Mouse (Mus musculus): ENCODE measurements around the gene Clpp.

The Clpp gene

GRCm38 (mm10) chr17:56988441-56988840, 1.7 kb upstream of the Clpp start:
- no peak for DNase-seq

- no peak for DNase-seq
Measured at GRCm38 (mm10) chr17:56988921-56989430, 1.1 kb upstream of the Clpp start.

DNA sequence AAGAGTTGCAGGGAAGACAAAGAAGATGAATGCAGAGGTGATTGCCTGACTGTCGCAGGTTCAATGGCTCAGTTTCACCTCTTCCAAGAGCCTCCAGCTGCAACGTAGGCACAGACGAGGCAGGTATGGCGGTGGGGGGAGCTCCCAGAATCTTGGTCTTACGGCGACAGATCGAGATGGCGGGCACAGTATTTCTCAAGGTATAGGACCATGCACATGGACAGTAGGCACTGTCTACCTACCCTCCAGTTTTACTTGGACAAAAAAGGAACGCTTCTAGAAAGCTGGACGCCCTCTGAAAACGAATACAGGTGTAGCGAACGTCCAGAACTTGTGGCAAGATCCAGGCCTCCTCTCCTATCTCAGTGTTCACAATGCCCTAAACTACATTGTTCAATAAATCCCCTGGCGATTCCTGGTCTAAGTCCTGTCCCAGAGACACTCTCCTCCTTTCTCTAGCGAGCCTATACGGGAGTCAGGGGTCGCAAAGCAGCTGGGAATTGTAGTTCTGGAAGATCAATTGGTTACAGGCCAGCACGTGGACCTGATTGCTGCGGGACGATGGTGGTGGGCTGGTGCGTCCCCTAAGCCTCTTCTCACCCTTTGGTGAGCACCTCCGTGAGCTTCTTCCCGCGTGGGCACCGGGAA, 514 bp upstream of the Clpp start:
- no peak for DNase-seq

DNA sequence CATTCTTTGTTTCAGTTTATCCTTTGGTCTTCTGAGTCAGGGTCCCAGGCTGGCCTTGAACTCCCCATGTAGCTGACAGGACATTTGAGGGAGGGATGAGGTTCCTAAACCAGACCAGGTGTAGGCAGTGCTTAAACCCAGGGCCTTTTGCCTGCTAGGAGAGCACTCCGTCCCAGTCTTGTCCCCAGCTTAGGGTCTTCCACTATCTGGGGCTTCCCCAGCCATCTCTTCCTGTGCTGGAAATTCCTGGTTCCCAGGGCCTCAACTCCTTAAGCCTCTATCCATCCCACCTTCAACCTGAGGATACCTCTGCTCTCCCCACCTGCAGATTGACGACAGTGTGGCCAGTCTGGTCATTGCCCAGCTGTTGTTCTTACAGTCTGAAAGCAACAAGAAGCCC, 861 bp downstream of the Clpp start:
- DNase-seq = no peak

DNA sequence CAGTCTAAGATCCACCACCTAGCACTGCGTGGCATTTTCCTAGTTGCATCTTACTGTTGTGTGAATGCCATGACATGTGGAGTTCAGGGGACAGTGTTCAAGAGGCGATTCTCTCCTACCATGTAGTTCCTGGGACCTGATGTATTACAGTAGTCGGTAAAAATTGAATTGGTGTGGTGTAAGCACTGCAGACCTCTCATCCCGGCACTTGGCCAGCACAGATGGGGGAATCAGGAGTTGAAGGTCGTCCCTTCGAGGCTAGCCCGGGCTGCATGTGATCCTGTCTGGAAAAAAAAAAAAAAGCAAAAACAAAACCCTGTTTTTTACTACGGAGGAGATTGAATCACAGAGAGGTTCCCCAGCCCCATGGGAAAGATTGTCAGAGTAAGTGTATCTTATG, 4.9 kb downstream of the Clpp start:
- DNase-seq = no peak

- no peak for DNase-seq
Measured at GRCm38 (mm10) chr17:56996506-56996905, 6.4 kb downstream of the Clpp start.

GRCm38 (mm10) chr17:56997029-56997667, 7.0 kb downstream of the Clpp start, which contains the start of gene Alkbh7:
Alkbh7 (plus strand) TSS chr17:56997339.
- DNase-seq = peak; percentile 93

DNA sequence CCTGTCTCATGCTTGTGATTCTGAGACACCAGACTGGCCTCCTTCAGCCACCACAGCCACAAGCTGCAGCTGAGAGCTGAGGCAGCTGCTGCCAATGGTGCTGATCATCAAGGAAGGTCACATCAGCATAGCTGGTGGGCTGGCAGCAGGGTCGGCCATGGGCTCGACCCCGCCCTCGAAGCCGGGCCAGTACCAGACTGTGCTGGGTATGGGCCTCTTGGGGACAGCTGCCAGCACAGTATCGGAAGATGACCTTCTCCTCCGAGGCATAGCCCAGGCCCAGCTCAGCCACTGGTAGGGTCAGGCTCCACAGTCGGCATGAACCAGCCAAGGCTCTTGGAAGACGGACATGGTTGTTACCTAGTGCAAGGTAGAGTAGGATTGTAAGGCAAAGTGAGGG, 9.3 kb downstream of the Clpp start:
- DNase-seq = no peak

GRCm38 (mm10) chr17:56999968-57000609, 10.0 kb downstream of the Clpp start, which contains the start of gene Pspn:
Pspn (minus strand) TSS chr17:57000018.
- no peak for DNase-seq

- DNase-seq = no peak
Measured at GRCm38 (mm10) chr17:57001228-57001627, 11.1 kb downstream of the Clpp start.

DNA sequence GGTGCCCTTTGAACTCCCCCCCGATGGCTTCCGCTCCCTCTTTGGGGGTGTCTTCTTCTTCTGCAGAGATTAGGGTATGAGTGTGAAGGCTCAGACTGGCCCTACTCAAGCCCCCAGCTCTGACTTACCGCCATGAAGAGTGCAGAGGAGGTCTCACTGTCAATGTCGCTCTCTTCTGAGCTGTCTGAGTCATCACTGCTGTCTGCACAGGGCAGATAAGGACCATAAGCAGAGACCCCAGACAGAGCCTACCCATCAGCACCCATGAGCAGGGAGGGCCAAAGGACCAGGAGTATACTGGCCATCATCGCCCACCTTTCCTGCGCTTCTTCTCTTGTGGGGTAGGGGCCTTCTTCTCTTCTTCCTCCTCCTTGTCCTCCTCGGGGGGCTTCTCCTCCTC, 13.9 kb downstream of the Clpp start:
- no peak for DNase-seq

DNA sequence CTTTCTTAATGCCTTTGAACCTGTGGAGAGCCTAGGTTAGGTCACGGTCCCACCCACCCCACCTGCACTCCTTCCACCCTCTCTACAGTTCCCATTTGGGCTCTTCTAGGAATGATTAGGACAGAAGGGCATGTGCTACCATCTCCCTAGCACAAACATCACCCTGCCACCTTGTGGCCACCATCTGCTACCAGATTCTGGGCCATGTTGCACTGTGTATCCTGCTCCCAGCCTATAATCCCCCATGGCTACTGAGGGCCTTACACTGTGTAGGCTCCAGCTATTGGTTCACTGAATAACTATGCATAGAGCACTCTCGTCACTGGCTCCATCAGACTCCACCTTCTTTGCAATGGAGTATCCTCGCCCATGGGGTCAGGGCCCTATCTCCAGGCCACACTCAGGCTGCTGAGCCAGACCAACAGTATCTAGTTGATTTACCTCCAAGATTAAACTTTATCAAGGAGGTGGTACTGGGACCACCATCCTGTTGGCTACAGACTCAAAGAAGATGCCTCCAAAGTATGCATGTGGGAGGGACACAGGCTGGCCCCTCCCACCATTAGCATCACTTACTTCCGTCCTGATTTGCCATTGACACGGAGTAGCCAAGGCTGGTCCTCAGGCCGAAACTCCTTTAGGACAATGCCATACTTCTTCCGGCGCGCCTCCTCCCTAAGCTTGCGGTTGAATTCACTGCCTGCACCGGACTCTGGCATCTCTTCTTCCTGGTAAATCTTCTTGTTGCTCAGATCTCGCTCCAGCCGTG, 17.2 kb downstream of the Clpp start:
- DNase-seq = no peak

DNA sequence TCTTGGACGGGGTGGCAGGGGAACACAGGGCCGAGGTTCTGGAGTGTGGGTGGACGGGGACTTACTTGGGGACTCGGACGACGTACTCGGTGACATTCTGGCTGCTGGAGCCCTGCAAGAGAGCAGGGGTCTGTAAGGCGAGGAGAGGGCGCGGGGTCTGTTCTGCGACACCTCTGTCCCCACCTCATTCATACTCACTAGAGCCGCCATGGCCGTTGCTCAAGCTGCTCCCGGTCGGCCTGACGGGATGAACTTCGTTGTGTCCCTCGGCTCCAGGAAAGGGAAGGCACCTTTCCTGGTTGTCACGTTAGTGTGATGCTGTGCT, 20.8 kb downstream of the Clpp start:
- DNase-seq = no peak

DNA sequence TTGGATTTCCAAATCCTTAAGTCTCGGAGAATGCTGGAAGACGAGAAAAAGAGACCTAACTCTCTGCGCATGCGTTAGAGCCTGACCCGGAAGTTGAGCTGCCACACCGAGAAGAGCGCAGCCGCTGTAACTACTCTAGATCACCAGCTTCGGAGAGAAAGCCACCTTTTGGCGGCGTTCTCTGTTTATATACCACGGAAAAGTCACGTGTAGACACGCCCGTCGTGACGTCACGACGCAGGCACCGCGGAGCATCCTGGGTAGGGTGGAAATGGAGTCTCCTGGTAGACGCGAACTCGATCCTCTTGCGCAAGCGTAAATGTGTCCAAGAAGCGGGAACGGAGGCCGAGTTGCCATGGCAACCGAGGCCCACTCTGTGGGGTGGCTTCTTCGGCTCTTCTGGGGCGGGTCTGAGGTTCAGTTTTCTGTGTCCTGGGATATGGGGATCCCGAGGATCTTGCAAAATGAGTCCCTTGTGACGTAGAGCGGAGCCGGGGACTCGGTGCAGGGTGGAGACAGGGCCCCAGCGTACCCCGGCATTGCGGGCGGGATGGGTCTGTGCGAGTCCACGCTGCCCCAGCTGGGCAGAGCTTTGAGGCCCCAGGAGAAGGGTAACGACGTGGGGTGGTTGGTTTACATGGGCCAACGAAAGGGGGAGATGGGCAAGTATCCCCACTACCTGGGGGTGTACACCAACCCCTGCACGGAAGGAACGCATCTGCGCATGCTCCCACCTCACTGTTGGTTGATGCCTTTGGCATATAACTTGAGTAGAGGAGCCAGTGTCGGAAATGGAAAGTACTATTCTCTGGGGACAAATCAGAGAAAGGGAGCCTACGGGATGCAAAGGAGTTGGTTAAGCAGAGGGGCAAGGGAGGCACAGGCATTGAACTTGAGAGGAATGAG, 21.4 kb downstream of the Clpp start, which contains the start of the genes Gtf2f1 and Gm17949:
Gtf2f1 (minus strand) TSS at position 53 of the 906 bp plus-strand sequence.
Gm17949 (plus strand) TSS at position 234 of the 906 bp plus-strand sequence.
- DNase-seq = peak; percentile 91

DNA sequence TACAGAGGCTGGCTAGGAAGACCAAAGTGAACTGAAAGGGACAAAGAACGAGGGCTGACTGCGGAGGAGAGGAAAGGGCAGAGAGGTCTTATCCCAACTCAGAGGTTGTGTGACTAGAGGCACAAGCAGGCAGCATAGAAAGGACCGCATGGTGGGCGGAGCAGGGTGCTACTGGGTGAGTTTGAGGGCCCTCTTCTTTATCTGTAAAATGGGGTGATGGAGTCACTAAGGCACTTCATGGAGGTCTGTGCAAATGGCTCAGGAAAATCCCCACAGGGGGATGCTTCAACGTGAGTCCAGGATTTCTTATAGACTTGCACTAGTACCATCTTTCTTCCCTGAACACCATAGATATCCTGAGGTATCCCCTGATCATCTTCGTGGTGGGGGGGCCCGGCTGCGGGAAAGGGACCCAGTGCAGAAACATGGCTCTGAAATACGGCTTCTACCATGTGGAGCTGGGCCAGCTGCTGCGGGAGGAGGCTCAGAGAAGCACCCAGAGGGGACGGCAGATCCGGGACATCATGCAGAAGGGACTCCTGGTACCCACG, 22.2 kb downstream of the Clpp start:
- peak; percentile 40 for DNase-seq

DNA sequence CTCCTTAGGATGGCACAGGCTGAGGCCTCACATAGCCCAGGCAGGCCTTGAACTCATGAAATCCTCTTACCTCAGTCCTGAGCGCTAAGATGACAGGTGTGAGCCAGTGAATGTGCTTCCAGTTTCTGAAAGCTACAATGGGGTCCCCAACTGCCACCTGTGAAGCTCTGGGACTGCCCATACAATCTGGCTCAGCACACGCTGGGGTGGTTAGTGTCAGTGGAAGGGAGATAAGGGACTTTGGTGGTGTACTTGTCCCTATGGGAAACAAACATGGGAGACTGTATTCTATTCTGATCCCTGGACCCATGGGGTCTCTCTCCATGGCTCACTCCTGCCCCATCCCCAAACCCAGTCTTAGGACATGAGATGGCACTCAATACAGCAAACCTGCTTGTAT, 29.6 kb downstream of the Clpp start:
- no peak for DNase-seq

- no peak for DNase-seq
Measured at GRCm38 (mm10) chr17:57020960-57021359, 30.9 kb downstream of the Clpp start.

- DNase-seq = no peak
Measured at GRCm38 (mm10) chr17:57027471-57027870, 37.4 kb downstream of the Clpp start.

DNA sequence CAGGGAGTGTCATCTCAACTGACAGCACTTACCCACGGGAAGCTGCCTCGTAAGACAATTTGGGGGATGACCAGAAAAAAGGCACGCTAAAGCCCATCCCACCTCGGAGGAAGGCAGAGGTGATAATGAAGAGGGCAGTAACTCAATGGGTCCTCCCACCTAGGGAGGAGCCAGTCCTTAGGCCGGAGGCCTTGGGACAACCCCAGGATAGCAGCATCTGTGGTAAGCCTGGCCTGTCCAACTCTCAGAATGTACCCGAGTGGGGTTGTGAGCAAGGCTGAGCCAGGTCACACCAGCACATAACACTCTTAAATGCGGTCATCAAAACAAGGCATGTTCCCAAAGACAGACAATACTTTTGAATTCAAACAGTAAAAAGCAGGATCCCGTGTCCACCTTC, 39.6 kb downstream of the Clpp start:
- no peak for DNase-seq

DNA sequence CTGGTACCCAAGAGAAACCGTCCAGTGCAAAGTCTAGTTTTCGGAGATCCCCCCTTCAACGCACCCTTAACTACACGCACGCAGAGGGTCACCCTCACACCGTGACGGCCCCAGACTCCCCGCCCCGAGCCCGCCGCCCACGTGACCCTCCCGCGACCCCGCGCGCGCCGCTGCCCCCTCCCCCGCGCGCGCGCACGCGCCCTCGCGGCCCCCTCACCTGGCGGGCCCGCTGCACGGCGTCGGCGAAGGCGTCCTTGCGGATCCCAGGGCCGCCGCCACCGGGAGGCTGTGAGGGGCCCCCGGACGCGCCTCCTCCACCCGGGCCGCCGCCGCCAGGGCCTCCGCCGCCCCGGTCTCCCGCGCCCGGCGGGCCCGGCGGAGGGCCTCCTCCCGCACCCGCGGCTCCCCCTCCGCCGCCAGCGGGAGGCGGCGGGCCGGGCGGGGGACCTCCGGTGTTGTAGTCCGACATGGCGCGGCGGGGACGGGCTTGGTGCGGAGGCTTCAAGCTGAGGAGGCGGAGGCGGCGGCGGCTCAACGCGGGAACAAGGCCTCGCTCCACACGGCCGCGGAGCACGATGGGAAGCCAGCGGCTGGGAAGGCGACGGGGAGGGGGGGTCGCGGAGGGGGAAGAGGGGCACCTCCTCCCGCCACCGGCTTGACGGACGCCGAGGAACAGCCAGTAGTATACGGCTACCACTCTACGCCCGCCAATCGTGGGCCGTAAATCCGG, 41.0 kb downstream of the Clpp start, which contains the start of gene Khsrp:
Khsrp (minus strand) TSS at position 592 of the 730 bp plus-strand sequence.
- DNase-seq = no peak
